Mouse (Mus musculus): Measurements from ENCODE around the gene Pecr.

The Pecr gene

DNA sequence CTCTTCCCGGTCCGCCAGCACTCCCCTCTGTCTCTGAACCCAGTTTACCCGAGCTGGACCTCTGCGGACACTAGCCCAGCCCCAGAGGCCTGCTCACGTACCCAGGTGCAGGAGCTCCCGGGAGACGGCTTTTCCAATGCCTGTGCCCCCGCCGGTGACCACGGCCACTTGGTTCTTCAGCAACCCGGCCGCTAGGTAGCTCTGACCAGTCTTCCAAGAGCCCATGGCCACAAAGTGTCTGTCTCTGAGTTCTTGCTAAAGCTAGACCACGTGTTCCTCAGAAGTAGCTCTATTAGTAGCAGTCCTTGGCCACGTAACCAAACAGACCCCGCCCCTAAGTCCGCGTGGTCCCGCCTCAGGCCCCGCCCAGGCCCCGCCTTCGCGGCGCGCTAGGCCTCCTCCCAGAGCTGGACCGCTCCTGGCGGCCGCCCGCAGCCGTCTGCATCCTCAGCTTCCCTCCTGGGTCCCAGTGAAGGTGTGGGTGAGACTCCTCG, at the start of gene Pecr, which contains the start of gene Tmem169:
Gene Pecr, minus strand, starts transcription at position 323 of the 494 bp plus-strand sequence.
Gene Tmem169, plus strand, starts transcription at position 378 of the 494 bp plus-strand sequence.
- no peak for TF ChIP-seq GATA4 (IDR thresholded peaks at IDR 0.05; ENCODE audit: insufficient replicate concordance, low read length)

- no peak for TF ChIP-seq GATA4 (IDR thresholded peaks at IDR 0.05; ENCODE audit: insufficient replicate concordance, low read length)
These were observed 42.2 kb upstream of the Pecr start for GRCm38 (mm10) chr1:72326162-72326821.

GRCm38 (mm10) chr1:72323248-72323647, 39.1 kb upstream of the Pecr start:
- TF ChIP-seq GATA4 (IDR thresholded peaks at IDR 0.05; ENCODE audit: insufficient replicate concordance, low read length), result no peak

DNA sequence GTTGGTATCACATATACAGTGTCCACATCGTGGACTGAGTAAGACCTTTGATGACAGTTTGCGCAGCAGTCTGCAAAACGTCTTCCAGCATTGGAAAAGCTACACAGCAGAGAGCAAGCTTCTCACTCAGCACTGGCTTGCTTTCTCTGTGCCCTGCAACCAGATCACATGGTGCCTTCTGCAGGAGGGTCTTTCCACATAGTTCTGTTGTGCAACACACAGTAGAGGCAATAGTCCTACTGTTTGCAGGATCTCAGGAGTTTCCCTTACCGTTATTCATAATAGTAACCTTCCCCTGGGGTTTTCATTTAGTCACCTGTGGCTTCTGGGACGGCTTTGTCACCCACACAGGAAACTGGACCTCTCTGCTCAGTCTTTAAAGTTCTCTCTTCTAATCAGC, 36.6 kb upstream of the Pecr start:
- no peak for TF ChIP-seq GATA4 (IDR thresholded peaks at IDR 0.05; ENCODE audit: insufficient replicate concordance, low read length)

DNA sequence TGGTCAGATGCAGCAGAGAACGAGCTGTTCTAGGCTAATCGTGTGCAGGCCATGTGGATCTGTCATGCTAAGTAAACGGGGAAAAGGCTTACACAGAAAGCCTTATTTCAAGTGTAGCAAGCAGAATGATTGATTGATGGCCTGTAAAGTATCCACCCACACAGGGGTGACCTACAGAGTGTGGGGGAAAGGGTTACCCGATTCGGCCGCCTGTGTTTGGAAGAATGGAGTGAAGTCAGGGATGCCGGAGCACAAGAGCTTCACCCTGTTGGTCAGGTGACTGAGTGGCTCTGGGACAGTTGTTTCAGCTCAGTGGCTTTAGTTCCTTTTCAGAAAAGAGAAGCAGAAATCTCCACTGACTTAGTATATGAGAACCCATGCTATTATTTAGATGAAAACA, 32.8 kb upstream of the Pecr start:
- TF ChIP-seq GATA4 (IDR thresholded peaks at IDR 0.05; ENCODE audit: insufficient replicate concordance, low read length), result no peak

DNA sequence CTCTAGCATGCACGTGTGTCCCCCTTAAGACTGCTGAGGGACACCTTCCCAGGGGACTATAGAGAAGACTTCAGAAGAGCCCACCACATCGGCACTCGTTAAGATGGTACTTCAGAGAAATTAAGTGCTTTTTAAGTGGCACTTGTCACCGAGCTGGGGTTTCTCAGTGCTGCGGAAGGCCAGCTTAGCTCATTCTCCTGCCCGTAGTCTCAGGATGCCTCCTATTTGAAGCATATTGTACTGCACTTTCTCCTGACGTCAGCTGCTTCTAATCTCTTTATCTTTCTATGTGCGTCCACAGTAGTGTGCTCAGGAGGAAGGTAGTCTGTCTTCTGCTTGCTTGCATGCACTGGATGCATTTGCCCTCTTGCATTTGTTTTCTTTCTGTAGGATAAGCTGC, 32.3 kb upstream of the Pecr start:
- no peak for TF ChIP-seq GATA4 (IDR thresholded peaks at IDR 0.05; ENCODE audit: insufficient replicate concordance, low read length)

DNA sequence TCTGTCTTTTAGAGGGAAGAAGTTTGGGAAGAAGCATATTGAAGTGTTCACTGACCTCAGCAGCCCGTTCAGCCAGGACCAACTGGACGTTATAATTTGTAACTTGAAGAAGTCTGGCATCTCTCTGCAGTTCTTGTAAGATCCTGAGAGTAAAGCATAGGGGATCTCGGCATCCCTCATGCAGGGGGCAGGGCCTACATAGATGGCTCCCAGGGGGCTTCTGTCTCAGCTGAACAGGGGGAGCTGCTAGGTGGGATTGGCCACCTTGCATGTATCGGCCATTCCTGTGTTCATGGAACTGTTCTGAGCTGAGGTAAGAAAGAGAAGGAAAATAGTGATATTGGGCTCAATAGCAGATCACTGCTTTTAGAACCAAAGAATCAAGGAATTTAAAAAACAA, 31.3 kb upstream of the Pecr start:
- TF ChIP-seq GATA4 (IDR thresholded peaks at IDR 0.05; ENCODE audit: insufficient replicate concordance, low read length), result no peak

- no peak for TF ChIP-seq GATA4 (IDR thresholded peaks at IDR 0.05; ENCODE audit: insufficient replicate concordance, low read length)
These were observed 29.4 kb upstream of the Pecr start for GRCm38 (mm10) chr1:72313399-72314039.

GRCm38 (mm10) chr1:72312701-72313398, 28.7 kb upstream of the Pecr start:
- no peak for TF ChIP-seq GATA4 (IDR thresholded peaks at IDR 0.05; ENCODE audit: insufficient replicate concordance, low read length)

- no peak for TF ChIP-seq GATA4 (IDR thresholded peaks at IDR 0.05; ENCODE audit: insufficient replicate concordance, low read length)
These were observed 25.8 kb upstream of the Pecr start for GRCm38 (mm10) chr1:72309744-72310424.

- TF ChIP-seq GATA4 (IDR thresholded peaks at IDR 0.05; ENCODE audit: insufficient replicate concordance, low read length), result no peak
These were observed 24.8 kb upstream of the Pecr start for GRCm38 (mm10) chr1:72308919-72309318.

- no peak for TF ChIP-seq GATA4 (IDR thresholded peaks at IDR 0.05; ENCODE audit: insufficient replicate concordance, low read length)
These were observed 23.2 kb upstream of the Pecr start, which contains the start of gene Xrcc5 for GRCm38 (mm10) chr1:72307317-72307798. Xrcc5 (plus strand) TSS chr1:72307421.

- TF ChIP-seq GATA4 (IDR thresholded peaks at IDR 0.05; ENCODE audit: insufficient replicate concordance, low read length), result no peak
These were observed 22.6 kb upstream of the Pecr start for GRCm38 (mm10) chr1:72306679-72307181.

DNA sequence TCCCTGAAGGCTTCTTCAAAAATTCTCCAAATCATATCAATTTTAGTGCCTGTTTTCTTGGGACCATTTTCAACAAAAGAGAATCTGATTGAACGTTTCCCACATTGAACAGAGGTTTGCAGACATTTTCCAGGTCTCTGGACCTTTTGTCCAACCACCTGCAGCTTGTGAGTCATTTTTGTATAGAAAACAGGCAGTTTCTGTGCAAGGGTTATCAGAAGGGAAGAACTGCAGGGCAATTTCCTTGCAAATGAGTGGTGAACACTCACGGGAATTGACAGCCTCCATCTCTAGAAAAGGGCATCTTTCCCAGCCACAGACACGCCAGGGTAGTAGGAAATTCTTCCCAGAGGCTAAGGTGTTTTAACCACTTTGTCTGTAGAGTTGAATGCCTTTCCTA, 22.1 kb upstream of the Pecr start:
- no peak for TF ChIP-seq GATA4 (IDR thresholded peaks at IDR 0.05; ENCODE audit: insufficient replicate concordance, low read length)

GRCm38 (mm10) chr1:72301845-72302244, 17.7 kb upstream of the Pecr start:
- TF ChIP-seq GATA4 (IDR thresholded peaks at IDR 0.05; ENCODE audit: insufficient replicate concordance, low read length), result no peak
